Mouse (Mus musculus) midbrain, postnatal 0 days (tissue): Measurements from ENCODE around the gene Serpina9. TPM values are rescaled to one million over a fixed set of nuclear protein-coding genes. Genes with fewer than 3 reads are reported as not detected.

Experiments
- ATAC-seq: fragments of 200-750 bp; cut with Nextera tagmentation; 2 replicates; pipeline ENCODE4 v1.8.0; 2017; ENCODE audit warnings: moderate number of reproducible peaks, mild to moderate bottlenecking, moderate TSS enrichment, moderate library complexity; ENCODE audit not compliant: low FRiP score
- DNase-seq: peaks from one replicate; pipeline ENCODE4 v3.0.0-alpha.2; 2015; ENCODE audit warnings: low spot score
- H3K27ac ChIP-seq: fragments of 300-500 bp; sonication (generic); 2 replicates; pipeline ENCODE4 v1.5.1; 2014; ENCODE audit warnings: low read depth, mild to moderate bottlenecking, low read length, mixed read lengths
- H3K27me3 ChIP-seq: fragments of 300-500 bp; sonication (generic); 2 replicates; pipeline ENCODE4 v1.6.1; 2014; ENCODE audit warnings: low read length, control low read depth, mixed read lengths; ENCODE audit not compliant: insufficient read depth
- H3K36me3 ChIP-seq: fragments of 300-500 bp; sonication (generic); 2 replicates; pipeline ENCODE4 v1.6.1; 2014; ENCODE audit warnings: low read length, control low read depth, mixed read lengths; ENCODE audit not compliant: insufficient read depth
- H3K4me1 ChIP-seq: fragments of 300-500 bp; sonication (generic); 2 replicates; pipeline ENCODE4 v1.6.1; 2014; ENCODE audit warnings: mild to moderate bottlenecking, control low read depth, antibody characterized with exemption, low read length, mixed read lengths; ENCODE audit not compliant: insufficient read depth
- H3K4me2 ChIP-seq: fragments of 300-500 bp; sonication (generic); 2 replicates; pipeline ENCODE4 v1.6.1; 2014; ENCODE audit warnings: low read depth, mild to moderate bottlenecking, low read length, mixed read lengths; ENCODE audit not compliant: poor library complexity, severe bottlenecking
- H3K4me3 ChIP-seq: fragments of 300-500 bp; sonication (generic); 2 replicates; pipeline ENCODE4 v1.5.1; 2014; ENCODE audit warnings: low read depth, mild to moderate bottlenecking, low read length, moderate library complexity
- H3K9ac ChIP-seq: fragments of 300-500 bp; sonication (generic); replicated peaks from 2 replicates; pipeline ENCODE4 v1.6.1; 2014; ENCODE audit warnings: mild to moderate bottlenecking, low read length, moderate library complexity, mixed read lengths; ENCODE audit not compliant: poor library complexity, severe bottlenecking
- H3K9me3 ChIP-seq: fragments of 300-500 bp; sonication (generic); 2 replicates; pipeline ENCODE4 v1.6.1; 2016; ENCODE audit warnings: low read length, control low read depth
- CTCF ChIP-seq: IDR thresholded peaks from 2 replicates; pipeline ENCODE4 v1.5.1; 2016; ENCODE audit warnings: antibody characterized with exemption, mild to moderate bottlenecking
- WGBS: fragments of 180-500 bp; shearing (Covaris S2); extraction: QIAGEN DNeasy Blood & Tissue Kit; methylation state at CpG from one replicate; pipeline ENCODE4 v1.1.7; 2014; 5-methylcytosine and 5-hydroxymethylcytosine counted together
- polyA plus RNA-seq: library from polyadenylated mRNA; unstranded; fragments of >200 nt; fragmentation: Nextera tagmentation; extraction: Ambion mirVana; gene quantifications from 2 replicates; pipeline ENCODE4 v1.2.1, GENCODE M21; 2015
- total RNA-seq: library from RNA; depleted of rRNA; stranded (reverse); fragments of >200 nt; gene quantifications from 2 replicates; pipeline ENCODE4 v1.2.3, GENCODE M21; 2014; rRNA removed

Serpina9 gene
- total and polyA plus RNA-seq, 2 experiments from 2014 or later: 0.14 TPM; not detected in 1

GRCm38 (mm10) chr12:103946243-103946642 lies 67.3 kb downstream of the Serpina9 start:
- 77% methylated on average over 4 of the region's 4 CpGs for WGBS
- no peak overlapping the region for H3K27ac ChIP-seq
- no peak overlapping the region for H3K4me3 ChIP-seq
- no peaks in the 10 kb centered on the region for H3K4me1 ChIP-seq
- H3K9ac ChIP-seq: no peak overlapping the region
- H3K36me3 ChIP-seq: no peaks in the 10 kb centered on the region
- no peak for TF ChIP-seq CTCF
- DNase-seq: no peak
- no peaks in the 10 kb centered on the region for H3K27me3 ChIP-seq
- no peaks in the 10 kb centered on the region for H3K9me3 ChIP-seq
- no peak for ATAC-seq
- no peak overlapping the region for H3K4me2 ChIP-seq

Other genes starting within 250 kb of the Serpina9 start
- not detected in 2 replicates for gene Serpina1d, start 240.2 kb downstream of the Serpina9 start, total RNA-seq
- gene Serpina1d, start 240.2 kb downstream of the Serpina9 start, polyA plus RNA-seq: not detected in 2 replicates
- gene Serpina1b, start 183.4 kb downstream of the Serpina9 start, total RNA-seq: not detected in 2 replicates
- gene Serpina1b, start 183.4 kb downstream of the Serpina9 start, polyA plus RNA-seq: not detected in 2 replicates
- gene Serpina1a, start 150.2 kb downstream of the Serpina9 start, total RNA-seq: not detected in 2 replicates
- gene Serpina1a, start 150.2 kb downstream of the Serpina9 start, polyA plus RNA-seq: not detected in 2 replicates
- not detected in 2 replicates for gene Serpina1c, start 108.9 kb downstream of the Serpina9 start, total RNA-seq
- gene Serpina1c, start 108.9 kb downstream of the Serpina9 start, polyA plus RNA-seq: not detected in 2 replicates
- not detected in 2 replicates for gene Serpina1e, start 54.8 kb downstream of the Serpina9 start, total RNA-seq
- gene Serpina1e, start 54.8 kb downstream of the Serpina9 start, polyA plus RNA-seq: not detected in 2 replicates
- not detected in 2 replicates for gene Serpina11, start 23.8 kb downstream of the Serpina9 start, total RNA-seq
- not detected in 2 replicates for gene Serpina11, start 23.8 kb downstream of the Serpina9 start, polyA plus RNA-seq
- gene Serpina12, start 30.7 kb upstream of the Serpina9 start, total RNA-seq: 0.16 TPM in 1 of 2 replicates, not detected in the other
- gene Serpina12, start 30.7 kb upstream of the Serpina9 start, polyA plus RNA-seq: not detected in 2 replicates
- not detected in 2 replicates for gene Serpina5, start 87.4 kb upstream of the Serpina9 start, total RNA-seq
- not detected in 2 replicates for gene Serpina5, start 87.4 kb upstream of the Serpina9 start, polyA plus RNA-seq
- gene Serpina3a, start 99.0 kb upstream of the Serpina9 start, total RNA-seq: not detected in 2 replicates
- gene Serpina3a, start 99.0 kb upstream of the Serpina9 start, polyA plus RNA-seq: not detected in 2 replicates
- gene Serpina3b, start 114.2 kb upstream of the Serpina9 start, total RNA-seq: not detected in 2 replicates
- gene Serpina3b, start 114.2 kb upstream of the Serpina9 start, polyA plus RNA-seq: not detected in 2 replicates
- gene Serpina3c, start 140.1 kb upstream of the Serpina9 start, total RNA-seq: not detected in 2 replicates
- not detected in 2 replicates for gene Serpina3c, start 140.1 kb upstream of the Serpina9 start, polyA plus RNA-seq
- 0.55 TPM in 1 of 2 replicates, not detected in the other for gene Serpina3f, start 200.8 kb upstream of the Serpina9 start, total RNA-seq
- 0.07 and 0.15 TPM in 2 replicates for gene Serpina3f, start 200.8 kb upstream of the Serpina9 start, polyA plus RNA-seq
- 0.77 and 1.2 TPM in 2 replicates for gene Serpina3g, start 222.5 kb upstream of the Serpina9 start, total RNA-seq
- gene Serpina3g, start 222.5 kb upstream of the Serpina9 start, polyA plus RNA-seq: 0.83 and 1.4 TPM in 2 replicates
- gene Serpina3i, start 249.4 kb upstream of the Serpina9 start, total RNA-seq: 0.49 TPM in 1 of 2 replicates, not detected in the other
- gene Serpina3i, start 249.4 kb upstream of the Serpina9 start, polyA plus RNA-seq: not detected in 2 replicates